Mouse (Mus musculus): ENCODE data around the gene Olfr1512. TPM values are rescaled to one million over a fixed set of nuclear protein-coding genes. Genes with fewer than 3 reads are reported as not detected.
"Not testable (repeated sequence)": the region's sequence is repeated elsewhere in the genome, so short reads cannot be mapped to it uniquely, and the experiment has no call there.

The Olfr1512 gene
- polyA plus RNA-seq (2014; fragmentation: Nextera tagmentation; extraction: Ambion mirVana) = not detected in 2 replicates

DNA sequence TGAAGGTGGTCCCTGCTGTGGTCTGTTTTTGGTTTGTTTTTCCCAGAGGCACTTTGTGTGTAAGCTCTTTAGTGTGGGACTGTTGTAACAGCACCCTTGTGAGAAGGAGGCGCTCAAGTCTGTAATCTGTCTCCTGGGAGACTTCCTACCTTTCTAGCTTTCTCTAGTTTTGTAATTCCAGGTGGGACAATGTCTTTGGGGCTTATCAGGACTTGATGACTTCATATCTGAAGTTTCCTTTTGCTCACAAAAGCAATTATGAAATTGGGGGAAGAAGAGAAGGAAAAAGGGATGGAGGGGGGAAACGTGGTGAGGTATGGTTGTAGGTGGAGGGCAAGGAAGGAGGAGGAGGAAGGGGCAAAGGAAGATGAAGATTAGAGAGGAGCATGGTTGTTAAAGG, at the start of gene Olfr1512:
Olfr1512 (minus strand) TSS at position 101 of the 400 bp plus-strand sequence.
- H3K36me3 ChIP-seq (ENCODE audit: control insufficient read depth, insufficient read depth, low read length) = no peaks in the 10 kb centered on the region
- WGBS = 69% methylated on average over 2 of the region's 2 CpGs

DNA sequence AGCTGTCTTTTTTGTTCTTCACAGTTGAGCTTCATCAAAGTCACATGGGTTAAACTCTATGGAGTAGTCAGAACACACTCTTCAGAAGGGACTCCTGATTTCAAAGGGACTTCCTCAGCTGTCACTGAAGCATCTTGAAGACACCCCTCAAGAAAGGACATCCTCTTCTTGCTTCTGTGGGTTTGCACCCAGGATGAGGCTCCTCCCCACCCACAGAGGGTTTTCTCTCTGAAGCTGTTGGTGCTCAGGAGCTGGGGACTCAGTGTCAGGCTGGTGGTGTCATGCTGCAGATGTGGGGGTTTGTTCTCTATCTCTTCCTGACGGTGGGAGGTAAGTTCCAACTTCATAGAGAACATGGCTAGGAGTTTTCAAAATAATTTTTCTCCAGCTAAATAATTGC, 48.7 kb upstream of the Olfr1512 start:
- H3K27ac ChIP-seq (ENCODE audit: low read depth, low read length) = no peak overlapping the region
- no peak overlapping the region for H3K4me2 ChIP-seq
- DNase-seq (ENCODE audit: low spot score) = no peak
- no peaks in the 10 kb centered on the region for H3K9me3 ChIP-seq (ENCODE audit: control insufficient read depth, low read length)
- no peak overlapping the region for H3K4me3 ChIP-seq (ENCODE audit: low read depth, low read length)
- H3K9ac ChIP-seq (ENCODE audit: low read depth, low read length) = no peak overlapping the region
- H3K36me3 ChIP-seq (ENCODE audit: control insufficient read depth, insufficient read depth, low read length) = no peaks in the 10 kb centered on the region
- WGBS = 86% methylated on average over 1 of the region's 1 CpGs
- no peaks in the 10 kb centered on the region for H3K27me3 ChIP-seq (replicated peaks; ENCODE audit: control insufficient read depth, insufficient read depth, low read length)
- ATAC-seq (replicated peaks; ENCODE audit: low FRiP score) = no peak
- H3K4me1 ChIP-seq (replicated peaks; ENCODE audit: control insufficient read depth, insufficient read depth, low read length) = no peaks in the 10 kb centered on the region

More for the DNA sequence above, at the start of gene Olfr1512:
- H3K9me3 ChIP-seq (ENCODE audit: control insufficient read depth, low read length) = no peaks in the 10 kb centered on the region
- no peak within 1 kb of the TSS for H3K27ac ChIP-seq (ENCODE audit: low read depth, low read length)
- no peak for DNase-seq (ENCODE audit: low spot score)
- no peaks in the 10 kb centered on the region for H3K27me3 ChIP-seq (replicated peaks; ENCODE audit: control insufficient read depth, insufficient read depth, low read length)
- no peak within 1 kb of the TSS for H3K4me3 ChIP-seq (ENCODE audit: low read depth, low read length)
- no peak within 1 kb of the TSS for H3K4me2 ChIP-seq
- H3K4me1 ChIP-seq (replicated peaks; ENCODE audit: control insufficient read depth, insufficient read depth, low read length) = no peaks in the 10 kb centered on the region
- H3K9ac ChIP-seq (ENCODE audit: low read depth, low read length) = no peak within 1 kb of the TSS
- ATAC-seq (replicated peaks; ENCODE audit: low FRiP score) = no peak

DNA sequence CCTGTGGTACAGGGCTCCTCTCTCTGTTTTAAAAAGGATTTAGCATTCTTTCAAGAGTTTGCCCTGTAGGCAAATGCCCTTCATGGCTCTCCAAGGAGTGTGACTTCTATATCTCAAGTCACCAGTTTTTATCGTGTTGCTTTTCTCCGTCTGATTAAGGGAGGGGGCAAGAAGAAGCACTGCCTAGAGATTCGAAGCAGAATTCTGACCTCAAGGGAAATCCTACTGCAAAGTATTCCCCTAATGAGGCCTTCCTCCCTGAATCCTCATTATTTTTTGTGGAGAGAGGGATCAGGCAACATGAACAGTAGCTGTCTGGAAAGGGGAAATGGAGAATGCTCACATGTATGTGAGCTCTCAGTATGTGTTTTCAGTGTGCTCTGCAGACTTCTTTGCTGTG, 35.3 kb upstream of the Olfr1512 start, which contains the start of gene Olfr1510:
Olfr1510 (minus strand) TSS at position 101 of the 400 bp plus-strand sequence.
- WGBS = 77% methylated on average over 3 of the region's 3 CpGs
- Histone ChIP-seq H3K36me3 (ENCODE audit: control insufficient read depth, insufficient read depth, low read length) (no peaks in the 10 kb centered on the region), H3K9me3 (ENCODE audit: control insufficient read depth, low read length) (no peaks in the 10 kb centered on the region), H3K9ac (ENCODE audit: low read depth, low read length) (no peak within 1 kb of the TSS), H3K4me1 (replicated peaks; ENCODE audit: control insufficient read depth, insufficient read depth, low read length) (no peaks in the 10 kb centered on the region), H3K27me3 (replicated peaks; ENCODE audit: control insufficient read depth, insufficient read depth, low read length) (no peaks in the 10 kb centered on the region), H3K4me2 (no peak within 1 kb of the TSS), H3K27ac (ENCODE audit: low read depth, low read length) (no peak within 1 kb of the TSS), H3K4me3 (ENCODE audit: low read depth, low read length) (no peak within 1 kb of the TSS)
- ATAC-seq (replicated peaks; ENCODE audit: low FRiP score) (no peak), DNase-seq (ENCODE audit: low spot score) (no peak)

DNA sequence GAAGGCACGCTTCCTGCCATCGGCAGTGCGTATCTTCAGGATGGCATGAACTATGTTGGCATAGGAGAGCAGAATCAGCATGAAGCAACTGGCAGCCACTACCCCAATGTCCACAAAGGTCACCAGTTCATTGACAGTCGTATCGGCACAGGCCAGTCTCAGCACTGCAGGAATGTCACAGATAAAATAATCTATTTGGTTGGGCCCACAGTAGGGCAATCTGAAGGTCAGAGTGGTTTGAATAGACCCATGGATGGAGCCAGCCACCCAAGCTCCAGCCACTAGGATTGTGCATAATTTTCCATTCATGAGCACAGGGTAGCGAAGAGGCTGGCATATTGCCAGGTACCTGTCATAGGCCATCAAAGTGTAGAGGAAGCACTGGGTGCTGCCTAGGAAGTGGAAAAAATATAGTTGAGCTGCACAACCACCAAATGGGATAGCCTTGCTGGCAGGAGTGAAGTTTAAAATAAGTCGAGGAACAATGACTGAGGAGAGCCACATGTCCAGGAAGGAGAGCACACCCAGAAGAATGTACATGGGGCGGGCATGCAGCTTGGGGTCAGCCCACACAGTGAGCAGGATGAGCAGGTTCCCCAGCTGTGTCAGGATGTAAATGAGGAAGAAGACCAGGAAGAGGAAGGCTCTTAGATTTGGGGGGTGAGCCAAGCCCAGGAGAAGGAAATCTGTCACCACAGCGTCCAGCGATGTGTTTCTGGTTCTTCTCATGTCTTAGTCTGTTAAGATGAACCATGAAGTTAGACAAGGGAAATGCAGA, 31.4 kb upstream of the Olfr1512 start:
- not testable (repeated sequence) for H3K9me3 ChIP-seq (ENCODE audit: control insufficient read depth, low read length); H3K27me3 ChIP-seq (replicated peaks; ENCODE audit: control insufficient read depth, insufficient read depth, low read length); DNase-seq (ENCODE audit: low spot score); ATAC-seq (replicated peaks; ENCODE audit: low FRiP score); H3K4me2 ChIP-seq; H3K4me3 ChIP-seq (ENCODE audit: low read depth, low read length); H3K9ac ChIP-seq (ENCODE audit: low read depth, low read length); H3K36me3 ChIP-seq (ENCODE audit: control insufficient read depth, insufficient read depth, low read length); H3K4me1 ChIP-seq (replicated peaks; ENCODE audit: control insufficient read depth, insufficient read depth, low read length); H3K27ac ChIP-seq (ENCODE audit: low read depth, low read length)
- 74% methylated on average over 7 of the region's 10 CpGs for WGBS

DNA sequence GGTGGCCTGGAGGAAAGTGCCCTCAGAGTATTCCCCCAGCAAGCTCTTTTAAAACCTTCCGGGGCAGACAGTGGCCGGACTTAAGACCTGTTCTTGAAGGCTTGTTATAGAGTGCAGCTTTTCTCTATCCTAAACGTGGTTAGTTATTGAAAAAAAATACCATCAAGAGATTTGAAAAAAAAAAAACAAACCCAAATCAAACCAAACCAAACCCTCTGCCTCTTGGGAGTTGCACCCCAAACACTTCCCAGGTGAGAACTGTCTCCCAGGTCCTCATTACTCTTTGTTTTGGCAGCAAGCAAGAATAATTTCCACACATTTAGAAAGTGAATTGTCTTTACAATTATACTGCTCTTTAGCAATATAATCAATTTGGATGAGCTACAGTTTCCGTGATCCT, 18.3 kb upstream of the Olfr1512 start, which contains the start of gene Olfr1511:
Olfr1511 (minus strand) TSS at position 101 of the 400 bp plus-strand sequence.
- Histone ChIP-seq H3K9me3 (ENCODE audit: control insufficient read depth, low read length) (no peaks in the 10 kb centered on the region), H3K4me1 (replicated peaks; ENCODE audit: control insufficient read depth, insufficient read depth, low read length) (no peaks in the 10 kb centered on the region), H3K9ac (ENCODE audit: low read depth, low read length) (no peak within 1 kb of the TSS), H3K36me3 (ENCODE audit: control insufficient read depth, insufficient read depth, low read length) (no peaks in the 10 kb centered on the region), H3K4me3 (ENCODE audit: low read depth, low read length) (no peak within 1 kb of the TSS), H3K4me2 (no peak within 1 kb of the TSS), H3K27ac (ENCODE audit: low read depth, low read length) (no peak within 1 kb of the TSS), H3K27me3 (replicated peaks; ENCODE audit: control insufficient read depth, insufficient read depth, low read length) (no peaks in the 10 kb centered on the region)
- no peak for ATAC-seq (replicated peaks; ENCODE audit: low FRiP score)
- 72% methylated on average over 4 of the region's 4 CpGs for WGBS
- no peak for DNase-seq (ENCODE audit: low spot score)

DNA sequence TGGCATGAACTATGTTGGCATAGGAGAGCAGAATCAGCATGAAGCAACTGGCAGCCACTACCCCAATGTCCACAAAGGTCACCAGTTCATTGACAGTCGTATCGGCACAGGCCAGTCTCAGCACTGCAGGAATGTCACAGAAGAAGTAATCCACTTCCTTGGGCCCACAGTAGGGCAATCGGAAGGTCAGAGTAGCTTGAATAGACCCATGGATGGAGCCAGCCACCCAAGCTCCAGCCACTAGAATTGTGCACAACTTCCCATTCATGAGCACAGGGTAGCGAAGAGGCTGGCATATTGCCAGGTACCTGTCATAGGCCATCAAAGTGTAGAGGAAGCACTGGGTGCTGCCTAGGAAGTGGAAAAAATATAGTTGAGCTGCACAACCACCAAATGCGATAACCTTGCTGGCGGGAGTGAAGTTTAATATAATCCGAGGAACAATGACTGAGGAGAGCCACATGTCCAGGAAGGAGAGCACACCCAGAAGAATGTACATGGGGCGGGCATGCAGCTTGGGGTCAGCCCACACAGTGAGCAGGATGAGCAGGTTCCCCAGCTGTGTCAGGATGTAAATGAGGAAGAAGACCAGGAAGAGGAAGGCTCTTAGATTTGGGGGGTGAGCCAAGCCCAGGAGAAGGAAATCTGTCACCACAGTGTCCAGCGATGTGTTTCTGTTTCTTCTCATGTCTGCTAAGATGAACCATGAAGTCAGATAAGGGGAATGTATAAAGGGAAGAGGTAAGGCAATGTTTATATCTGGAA, 11.3 kb upstream of the Olfr1512 start:
- not testable (repeated sequence) for DNase-seq (ENCODE audit: low spot score); H3K9ac ChIP-seq (ENCODE audit: low read depth, low read length); H3K36me3 ChIP-seq (ENCODE audit: control insufficient read depth, insufficient read depth, low read length); H3K4me1 ChIP-seq (replicated peaks; ENCODE audit: control insufficient read depth, insufficient read depth, low read length); H3K4me2 ChIP-seq; H3K27me3 ChIP-seq (replicated peaks; ENCODE audit: control insufficient read depth, insufficient read depth, low read length); H3K9me3 ChIP-seq (ENCODE audit: control insufficient read depth, low read length); H3K27ac ChIP-seq (ENCODE audit: low read depth, low read length); ATAC-seq (replicated peaks; ENCODE audit: low FRiP score); H3K4me3 ChIP-seq (ENCODE audit: low read depth, low read length)
- 83% methylated on average over 9 of the region's 9 CpGs for WGBS

DNA sequence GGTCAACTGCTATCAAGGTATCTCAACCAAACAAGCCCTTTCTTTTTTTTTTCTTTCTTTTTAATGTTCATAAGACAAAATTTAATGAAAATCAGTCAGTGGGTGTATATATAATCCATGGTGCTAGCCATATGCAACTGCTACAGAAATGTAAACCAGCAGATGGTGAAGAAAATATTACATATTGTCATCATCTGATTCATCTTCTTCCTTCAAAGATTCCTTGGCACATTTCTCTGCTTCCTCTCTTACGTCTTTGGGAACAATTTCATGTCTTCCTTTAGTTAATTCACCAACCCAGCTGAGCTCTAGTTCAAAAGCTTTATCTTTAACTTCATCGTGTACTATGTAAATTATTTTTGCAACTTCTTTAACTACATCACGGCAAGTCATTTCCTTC, 10.2 kb downstream of the Olfr1512 start:
- Histone ChIP-seq H3K4me3 (ENCODE audit: low read depth, low read length) (no peak overlapping the region), H3K9me3 (ENCODE audit: control insufficient read depth, low read length) (no peaks in the 10 kb centered on the region), H3K27me3 (replicated peaks; ENCODE audit: control insufficient read depth, insufficient read depth, low read length) (no peaks in the 10 kb centered on the region), H3K4me2 (no peak overlapping the region), H3K27ac (ENCODE audit: low read depth, low read length) (no peak overlapping the region), H3K4me1 (replicated peaks; ENCODE audit: control insufficient read depth, insufficient read depth, low read length) (no peaks in the 10 kb centered on the region), H3K9ac (ENCODE audit: low read depth, low read length) (no peak overlapping the region), H3K36me3 (ENCODE audit: control insufficient read depth, insufficient read depth, low read length) (no peaks in the 10 kb centered on the region)
- DNase-seq (ENCODE audit: low spot score) = no peak
- no peak for ATAC-seq (replicated peaks; ENCODE audit: low FRiP score)
- WGBS = 78% methylated on average over 3 of the region's 3 CpGs

DNA sequence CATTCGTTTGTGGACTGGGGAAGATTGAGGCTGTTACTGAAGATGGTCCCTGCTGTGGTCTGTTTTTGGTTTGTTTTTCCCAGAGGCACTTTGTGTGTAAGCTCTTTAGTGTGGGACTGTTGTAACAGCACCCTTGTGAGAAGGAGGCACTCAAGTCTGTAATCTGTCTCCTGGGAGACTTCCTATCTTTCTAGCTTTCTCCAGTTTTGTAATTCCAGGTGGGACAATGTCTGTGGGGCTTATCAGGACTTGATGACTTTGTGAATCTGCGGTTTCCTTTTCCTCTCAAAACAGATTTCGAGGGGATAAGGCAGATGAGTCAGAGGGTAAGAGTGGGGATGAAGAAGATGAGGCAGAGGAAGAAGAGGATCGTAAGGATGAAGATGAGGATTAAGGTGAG, 22.7 kb downstream of the Olfr1512 start, which contains the start of gene Olfr1513:
Olfr1513 (minus strand) TSS at position 101 of the 400 bp plus-strand sequence.
- H3K27ac ChIP-seq (ENCODE audit: low read depth, low read length) = no peak within 1 kb of the TSS
- H3K36me3 ChIP-seq (ENCODE audit: control insufficient read depth, insufficient read depth, low read length) = no peaks in the 10 kb centered on the region
- H3K27me3 ChIP-seq (replicated peaks; ENCODE audit: control insufficient read depth, insufficient read depth, low read length) = no peaks in the 10 kb centered on the region
- ATAC-seq (replicated peaks; ENCODE audit: low FRiP score) (no peak), DNase-seq (ENCODE audit: low spot score) (no peak)
- no peaks in the 10 kb centered on the region for H3K4me1 ChIP-seq (replicated peaks; ENCODE audit: control insufficient read depth, insufficient read depth, low read length)
- WGBS = 66% methylated on average over 4 of the region's 4 CpGs
- no peak within 1 kb of the TSS for H3K4me2 ChIP-seq
- H3K4me3 ChIP-seq (ENCODE audit: low read depth, low read length) = no peak within 1 kb of the TSS
- no peaks in the 10 kb centered on the region for H3K9me3 ChIP-seq (ENCODE audit: control insufficient read depth, low read length)
- H3K9ac ChIP-seq (ENCODE audit: low read depth, low read length) = no peak within 1 kb of the TSS
